Mouse (Mus musculus) ES-Bruce4 (cell line): ENCODE measurements at regions not wholly inside any gene's neighbourhood (a gene's known extent, or its start where the extent isn't known, plus 50 kb on each side); places are given as distances from the start of the nearest gene placed in this dataset.

Experiments
- CTCF ChIP-seq: IDR thresholded peaks from one replicate; pipeline ENCODE4 v1.8.1; 2011; ENCODE audit warnings: low read depth, low read length
- EP300 ChIP-seq: IDR thresholded peaks from 2 replicates; pipeline ENCODE4 v1.6.1; 2011; ENCODE audit warnings: low read depth, low read length; ENCODE audit not compliant: insufficient read depth
- POLR2A ChIP-seq: IDR thresholded peaks from one replicate; pipeline ENCODE4 v1.8.1; 2011; ENCODE audit warnings: low read length; ENCODE audit not compliant: insufficient read depth

- TF ChIP-seq POLR2A = no peak
- no peak for TF ChIP-seq CTCF
- TF ChIP-seq EP300 = no peak
Measured at GRCm38 (mm10) chr1:141968133-141968532, 1672.3 kb upstream of the B3galt2 start.
